Mouse (Mus musculus) liver, embryonic 16.5 days (tissue): ENCODE measurements around the gene Cep72. TPM values are rescaled to one million over a fixed set of nuclear protein-coding genes. Genes with fewer than 3 reads are reported as not detected.
A peak's percentile ranks its signal among the peaks of the same experiment; 100 is the strongest.
"Not testable (repeated sequence)": the region's sequence is repeated elsewhere in the genome, so short reads cannot be mapped to it uniquely, and the experiment has no call there.

Experiments
- ATAC-seq: fragments of 200-750 bp; cut with Nextera tagmentation; 2 replicates; pipeline ENCODE4 v1.8.0; 2017; ENCODE audit warnings: low read depth, mild to moderate bottlenecking, moderate number of reproducible peaks, moderate library complexity
- H3K27ac ChIP-seq: fragments of 300-500 bp; sonication (generic); 2 replicates; pipeline ENCODE4 v1.5.1; 2014; ENCODE audit warnings: mild to moderate bottlenecking, low read length
- H3K27me3 ChIP-seq: fragments of 300-500 bp; sonication (generic); 2 replicates; pipeline ENCODE4 v1.6.1; 2014; ENCODE audit warnings: low read depth, low read length, mixed read lengths; ENCODE audit not compliant: control insufficient read depth, insufficient read depth
- H3K36me3 ChIP-seq: fragments of 300-500 bp; sonication (generic); 2 replicates; pipeline ENCODE4 v1.6.1; 2014; ENCODE audit warnings: mild to moderate bottlenecking; ENCODE audit not compliant: control insufficient read depth, insufficient read depth
- H3K4me1 ChIP-seq: fragments of 300-500 bp; sonication (generic); 2 replicates; pipeline ENCODE4 v1.6.1; 2014; ENCODE audit warnings: low read depth, low read length, mixed read lengths; ENCODE audit not compliant: control insufficient read depth
- H3K4me2 ChIP-seq: fragments of 300-500 bp; sonication (generic); 2 replicates; pipeline ENCODE4 v1.6.1; 2014; ENCODE audit warnings: low read depth, low read length, mixed read lengths
- H3K4me3 ChIP-seq: fragments of 300-500 bp; sonication (generic); 2 replicates; pipeline ENCODE4 v1.5.1; 2014; ENCODE audit warnings: low read depth, mild to moderate bottlenecking, low read length
- H3K9ac ChIP-seq: fragments of 300-500 bp; sonication (generic); 2 replicates; pipeline ENCODE4 v1.6.1; 2014; ENCODE audit warnings: low read depth, low read length
- H3K9me3 ChIP-seq: fragments of 300-500 bp; sonication (generic); replicated peaks from 2 replicates; pipeline ENCODE4 v1.6.1; 2016; ENCODE audit warnings: low read length; ENCODE audit not compliant: control insufficient read depth
- WGBS: fragments of 180-500 bp; shearing (Covaris S2); extraction: QIAGEN DNeasy Blood & Tissue Kit; methylation state at CpG from one replicate; pipeline ENCODE4 v1.1.7; 2014; ENCODE audit not compliant: insufficient replicate concordance; 5-methylcytosine and 5-hydroxymethylcytosine counted together
- polyA plus RNA-seq: library from polyadenylated mRNA; unstranded; fragments of >200 nt; fragmentation: Nextera tagmentation; extraction: Ambion mirVana; gene quantifications from 2 replicates; pipeline ENCODE4 v1.2.1, GENCODE M21; 2015

Cep72 gene
- polyA plus RNA-seq, 1 experiment from 2014 or later, result 7.3 TPM

GRCm38 (mm10) chr13:74019006-74019405, 43.1 kb downstream of the Cep72 start:
- not testable (repeated sequence) for H3K4me3 ChIP-seq, H3K36me3 ChIP-seq, H3K27me3 ChIP-seq, H3K4me2 ChIP-seq, H3K4me1 ChIP-seq, ATAC-seq, H3K27ac ChIP-seq, H3K9me3 ChIP-seq, H3K9ac ChIP-seq
- 71% methylated on average over 8 of the region's 8 CpGs for WGBS

GRCm38 (mm10) chr13:74017426-74017825, 44.7 kb downstream of the Cep72 start:
- Histone ChIP-seq H3K27ac (no peak overlapping the region), H3K4me3 (no peak overlapping the region), H3K9ac (no peak overlapping the region), H3K9me3 (no peaks in the 10 kb centered on the region), H3K27me3 (peaks cover 9% of the 10 kb centered on the region; the same call in 1 of the 2 replicates), H3K36me3 (no peaks in the 10 kb centered on the region), H3K4me1 (peaks cover 8% of the 10 kb centered on the region), H3K4me2 (no peak overlapping the region)
- WGBS, result 18% methylated on average over 4 of the region's 4 CpGs
- ATAC-seq, result peak; percentile 64; the same call in 1 of the 2 replicates

GRCm38 (mm10) chr13:74015908-74016307, 46.2 kb downstream of the Cep72 start:
- H3K4me1 ChIP-seq, result peaks cover 8% of the 10 kb centered on the region
- no peak overlapping the region for H3K4me3 ChIP-seq
- no peak overlapping the region for H3K9ac ChIP-seq
- ATAC-seq, result no peak
- no peaks in the 10 kb centered on the region for H3K9me3 ChIP-seq
- no peaks in the 10 kb centered on the region for H3K36me3 ChIP-seq
- WGBS, result 70% methylated on average over 4 of the region's 4 CpGs
- H3K27ac ChIP-seq, result no peak overlapping the region
- no peak overlapping the region for H3K4me2 ChIP-seq
- peaks cover 21% of the 10 kb centered on the region for H3K27me3 ChIP-seq

DNA sequence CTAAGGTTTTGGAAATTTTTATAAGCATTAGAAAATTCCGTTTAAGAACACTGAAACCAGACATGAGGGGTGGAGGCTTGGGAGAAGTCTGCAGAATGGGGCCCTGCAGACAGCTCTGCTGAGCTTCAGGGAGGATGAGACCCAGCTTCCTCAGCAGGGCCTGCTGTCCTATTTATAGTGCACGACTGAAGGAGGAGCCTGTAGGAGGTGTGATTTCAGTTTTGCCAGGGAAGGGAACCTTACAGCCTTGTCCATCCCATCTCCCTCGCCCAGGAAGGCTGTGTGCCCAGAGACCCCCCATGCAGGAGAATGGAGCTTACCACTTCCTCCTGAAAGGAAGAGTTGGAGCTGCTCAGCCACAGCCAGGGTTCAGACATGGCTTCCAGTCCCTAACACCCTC, 51.4 kb downstream of the Cep72 start:
- WGBS, result 7% methylated on average over 3 of the region's 3 CpGs
- no peak overlapping the region for H3K9ac ChIP-seq
- H3K4me3 ChIP-seq, result peak overlapping the region; percentile 58
- H3K27ac ChIP-seq, result no peak overlapping the region
- no peak for ATAC-seq
- no peaks in the 10 kb centered on the region for H3K36me3 ChIP-seq
- H3K4me2 ChIP-seq, result peak overlapping the region; percentile 92
- H3K27me3 ChIP-seq, result peaks cover 49% of the 10 kb centered on the region
- H3K9me3 ChIP-seq, result no peaks in the 10 kb centered on the region
- H3K4me1 ChIP-seq, result peaks cover 16% of the 10 kb centered on the region

DNA sequence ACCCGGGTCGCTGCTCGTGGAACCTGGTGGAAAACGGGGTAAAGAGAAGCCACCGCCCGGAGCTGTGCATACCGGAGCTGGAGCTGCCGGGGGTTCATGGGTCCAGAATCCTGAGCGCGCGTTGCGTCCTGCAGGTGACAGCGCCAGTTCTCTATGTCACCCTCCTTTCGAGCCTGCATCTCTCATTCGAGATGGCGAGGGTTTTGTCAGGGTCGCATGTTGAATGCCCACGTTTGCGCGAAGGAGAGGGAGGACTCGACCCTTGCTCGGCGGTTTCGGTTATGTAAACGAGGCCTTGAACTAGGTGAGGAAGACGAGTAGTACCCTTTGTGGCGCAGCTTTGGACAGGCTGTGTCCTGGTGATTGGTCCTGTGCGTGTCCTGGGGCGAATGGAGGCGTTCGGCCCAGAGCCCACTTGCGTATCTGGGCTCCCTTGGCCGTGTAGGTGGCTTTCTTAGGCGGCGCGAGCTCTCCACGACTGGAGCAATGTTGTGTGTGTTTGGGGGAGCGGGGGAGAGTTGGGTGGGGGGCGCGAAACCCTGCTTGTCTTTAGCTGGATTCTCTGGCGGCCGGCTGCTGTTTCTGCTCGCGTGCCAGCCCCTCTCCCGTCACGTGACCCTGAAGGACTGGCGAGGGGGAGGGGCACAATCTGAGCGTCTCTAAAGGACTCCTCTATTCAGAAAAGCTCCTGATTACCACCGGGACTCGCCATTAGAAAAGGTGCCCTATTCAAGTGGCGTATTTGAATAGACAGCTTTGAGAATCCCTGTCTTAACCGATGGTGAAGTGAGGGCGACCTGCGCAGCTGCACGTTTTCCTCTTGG, 52.1 kb downstream of the Cep72 start:
- H3K4me1 ChIP-seq, result peaks cover 16% of the 10 kb centered on the region
- no peaks in the 10 kb centered on the region for H3K36me3 ChIP-seq
- peak; percentile 9 for ATAC-seq
- H3K4me3 ChIP-seq, result peak overlapping the region; percentile 58
- peaks cover 49% of the 10 kb centered on the region for H3K27me3 ChIP-seq
- H3K27ac ChIP-seq, result no peak overlapping the region
- H3K9ac ChIP-seq, result peak overlapping the region; percentile 39; the same call in 1 of the 2 replicates
- H3K4me2 ChIP-seq, result peak overlapping the region; percentile 92
- 1% methylated on average over 55 of the region's 55 CpGs for WGBS
- H3K9me3 ChIP-seq, result no peaks in the 10 kb centered on the region

DNA sequence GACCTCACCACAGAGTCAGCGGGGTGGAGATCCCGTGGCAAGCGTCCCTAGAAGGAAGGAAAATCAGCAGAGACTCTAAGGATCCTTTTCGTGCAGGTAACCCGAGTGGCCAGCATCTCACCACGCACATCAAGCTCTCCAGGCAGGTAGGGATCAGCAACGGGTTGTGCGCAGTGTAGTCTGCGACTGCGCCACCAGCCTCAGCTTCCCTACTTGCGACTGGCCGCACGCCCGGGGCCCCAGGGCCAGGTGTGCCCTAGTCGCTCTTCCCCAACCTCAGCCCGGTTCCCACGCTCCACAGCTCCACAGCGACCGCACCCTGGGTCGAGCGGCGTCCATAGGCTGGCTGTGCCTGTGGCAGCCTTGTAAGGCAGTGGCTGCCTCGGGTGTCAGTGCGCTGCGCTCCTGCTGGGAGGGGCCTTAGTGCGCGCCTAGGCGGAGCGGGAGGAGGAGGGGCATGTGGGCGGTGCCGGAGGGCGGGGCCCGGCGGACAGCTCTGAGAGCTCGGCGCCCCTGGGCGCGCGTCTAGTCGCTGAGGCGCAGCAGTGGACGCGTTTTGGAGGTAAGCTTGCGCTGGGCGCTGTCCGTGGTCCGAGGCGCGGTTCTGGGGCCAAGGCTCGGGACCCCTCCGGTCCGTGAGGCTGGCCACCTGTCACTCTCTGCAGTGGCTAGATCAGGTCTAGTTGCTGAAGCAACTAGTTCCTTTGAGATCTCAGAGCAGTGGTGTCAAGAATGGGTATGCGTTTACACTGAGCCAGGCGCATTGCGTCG, 53.0 kb downstream of the Cep72 start, which contains the start of gene Tppp:
Gene Tppp, plus strand, starts transcription at position 460 of the 771 bp plus-strand sequence.
- WGBS, result 1% methylated on average over 53 of the region's 56 CpGs
- H3K9me3 ChIP-seq, result no peaks in the 10 kb centered on the region
- peak within 1 kb of the TSS; percentile 58 for H3K4me3 ChIP-seq
- peak within 1 kb of the TSS; percentile 58 for H3K9ac ChIP-seq
- peaks cover 19% of the 10 kb centered on the region for H3K4me1 ChIP-seq
- peak; percentile 98 for ATAC-seq
- H3K27ac ChIP-seq, result no peak within 1 kb of the TSS
- H3K27me3 ChIP-seq, result peaks cover 48% of the 10 kb centered on the region
- H3K36me3 ChIP-seq, result no peaks in the 10 kb centered on the region
- H3K4me2 ChIP-seq, result peak within 1 kb of the TSS; percentile 92

- not testable (repeated sequence) for ATAC-seq, H3K9me3 ChIP-seq, H3K36me3 ChIP-seq, H3K4me3 ChIP-seq, H3K4me2 ChIP-seq, H3K9ac ChIP-seq, H3K27ac ChIP-seq
- Histone ChIP-seq H3K27me3 (peaks cover 42% of the 10 kb centered on the region), H3K4me1 (peaks cover 19% of the 10 kb centered on the region)
- WGBS, result 63% methylated on average over 2 of the region's 2 CpGs
Measured at GRCm38 (mm10) chr13:74008216-74008615, 53.9 kb downstream of the Cep72 start.

- H3K4me1 ChIP-seq, result peaks cover 19% of the 10 kb centered on the region
- peaks cover 39% of the 10 kb centered on the region for H3K27me3 ChIP-seq
- not testable (repeated sequence) for H3K27ac ChIP-seq, H3K4me2 ChIP-seq, ATAC-seq, H3K36me3 ChIP-seq, H3K4me3 ChIP-seq, H3K9me3 ChIP-seq, H3K9ac ChIP-seq
- 70% methylated on average over 4 of the region's 4 CpGs for WGBS
Measured at GRCm38 (mm10) chr13:74006881-74007280, 55.2 kb downstream of the Cep72 start.

GRCm38 (mm10) chr13:74001492-74001891, 60.6 kb downstream of the Cep72 start:
- Histone ChIP-seq H3K4me3 (no peak overlapping the region), H3K9ac (no peak overlapping the region), H3K36me3 (no peaks in the 10 kb centered on the region), H3K4me2 (no peak overlapping the region), H3K9me3 (no peaks in the 10 kb centered on the region), H3K27me3 (peaks cover 3% of the 10 kb centered on the region), H3K27ac (no peak overlapping the region), H3K4me1 (peaks cover 3% of the 10 kb centered on the region)
- 53% methylated on average over 4 of the region's 4 CpGs for WGBS
- ATAC-seq, result no peak
